Mouse (Mus musculus): ENCODE measurements at regions not wholly inside any gene's neighbourhood (a gene's known extent, or its start where the extent isn't known, plus 50 kb on each side); places are given as distances from the start of the nearest gene placed in this dataset.

DNA sequence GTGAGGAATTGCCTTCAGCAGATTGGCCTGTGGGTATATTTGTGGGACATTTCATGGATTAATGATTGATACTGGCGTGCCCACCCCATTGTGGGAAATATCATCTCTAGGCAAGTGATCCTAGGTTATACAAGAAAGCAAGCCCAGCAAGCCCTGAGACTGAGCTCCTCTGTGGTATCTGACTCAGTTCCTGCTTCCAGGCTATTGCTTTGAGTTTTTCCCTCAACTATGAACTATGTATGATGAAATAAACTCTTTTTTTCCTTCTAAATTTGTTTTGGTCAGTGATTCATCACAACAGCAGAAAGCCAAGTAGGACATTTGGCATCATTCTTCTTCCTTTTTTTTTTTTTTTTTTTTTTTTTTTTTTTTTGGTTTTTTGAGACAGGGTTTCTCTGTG is 119.8 kb downstream of the Tbr1 start:
- DNase-seq (ENCODE audit: low spot score in 2 of 2), result no peak

DNA sequence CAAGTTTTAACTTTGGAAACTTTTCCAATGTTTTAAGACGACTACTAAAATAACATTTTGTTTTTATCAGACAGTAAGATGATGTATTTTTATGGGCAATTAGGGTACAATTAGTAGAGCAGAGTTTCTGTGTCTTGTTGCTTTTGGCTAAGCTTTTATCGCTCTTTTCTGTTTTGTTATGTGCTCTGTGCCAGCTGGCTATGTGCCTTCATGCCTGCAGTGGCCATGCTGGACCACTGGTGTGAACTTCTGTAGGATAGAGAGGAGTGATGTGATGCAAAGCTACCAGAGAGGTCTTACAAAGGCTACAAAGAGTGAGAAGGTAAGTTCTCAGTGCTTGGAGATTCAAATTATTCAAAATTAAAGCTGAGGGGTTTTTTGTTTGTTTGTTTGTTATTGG is 108.0 kb upstream of the Slc4a10 start:
- DNase-seq (ENCODE audit: low spot score in 2 of 2), result no peak

DNA sequence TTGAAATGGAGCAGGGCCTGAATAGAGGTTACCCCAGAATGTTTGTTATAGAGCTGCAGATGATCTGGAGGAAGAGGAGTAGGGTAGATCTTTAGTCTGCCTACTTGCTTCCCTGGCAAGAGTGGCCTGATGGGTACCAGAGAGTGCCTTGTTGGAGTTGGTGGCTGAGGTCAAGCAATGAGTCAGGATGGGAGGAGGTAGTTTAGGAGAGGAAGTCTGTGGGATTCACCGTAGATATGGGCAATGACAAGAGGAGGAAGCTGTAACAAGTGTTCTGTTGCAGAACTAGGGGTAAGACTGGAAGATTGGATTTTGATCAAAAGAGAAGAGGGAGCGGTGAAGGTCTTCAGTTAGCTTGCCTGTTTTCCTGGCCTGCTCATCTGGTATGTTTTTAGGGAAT is 80.3 kb upstream of the Slc4a10 start:
- DNase-seq (ENCODE audit: low spot score in 2 of 2), result no peak

DNA sequence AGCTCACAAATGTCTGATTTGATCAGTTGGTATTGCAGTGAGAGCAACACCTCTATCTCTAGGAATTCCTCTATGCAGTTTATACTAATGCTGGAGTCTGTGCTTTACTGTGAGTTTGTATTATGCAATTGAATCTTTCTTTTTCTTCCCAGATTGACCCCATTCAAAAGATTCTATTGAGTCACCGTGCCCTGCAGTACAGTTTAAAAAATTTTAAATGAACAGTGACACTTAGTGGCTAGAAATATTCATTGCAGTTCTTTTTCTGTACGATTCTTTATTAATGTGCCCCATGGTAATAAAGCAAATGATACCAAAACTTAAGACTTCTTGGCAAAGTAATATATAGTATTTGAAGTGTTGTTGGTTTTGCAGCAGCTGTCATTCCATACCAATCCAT is 78.5 kb upstream of the Slc4a10 start:
- DNase-seq (ENCODE audit: low spot score in 2 of 2), result no peak

DNA sequence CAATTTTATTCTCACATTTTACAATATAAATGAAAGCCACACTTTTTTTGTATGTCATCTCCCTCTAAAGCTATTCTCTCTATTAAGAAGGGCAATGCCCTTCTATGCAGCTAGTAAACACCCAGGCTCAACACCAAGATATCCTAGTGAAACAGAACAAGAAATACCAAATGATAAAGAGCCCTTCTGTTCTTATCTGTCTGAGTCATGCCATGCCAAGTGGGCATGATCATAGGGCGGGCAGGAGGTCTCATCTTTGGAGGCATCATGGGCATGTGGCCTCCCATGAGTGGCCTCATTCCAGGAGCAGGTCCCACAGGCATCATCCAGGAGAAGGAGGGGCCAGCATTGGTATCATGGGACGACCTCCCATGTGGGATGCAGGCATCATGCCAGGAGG is 76.2 kb upstream of the Slc4a10 start:
- no peak for DNase-seq (ENCODE audit: low spot score in 2 of 2)

DNA sequence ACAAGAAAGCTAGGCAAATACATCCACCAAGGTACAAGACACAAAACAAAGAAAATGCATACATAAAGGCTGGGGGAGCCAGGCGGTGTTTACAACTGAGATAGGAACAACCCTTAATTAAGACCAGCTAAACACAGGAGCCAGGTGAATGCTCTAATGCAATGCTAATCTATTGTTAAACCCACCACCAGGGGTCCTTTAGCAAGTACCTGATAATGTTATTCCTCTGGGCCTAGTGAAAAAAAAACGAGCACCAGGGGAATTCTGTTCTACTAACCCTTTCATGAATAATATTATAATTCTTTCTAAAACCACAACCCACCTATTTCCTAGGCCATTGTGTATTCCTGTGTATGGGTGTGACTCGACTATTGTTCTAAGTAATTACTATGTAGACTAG is 61.5 kb upstream of the Slc4a10 start:
- no peak for DNase-seq (ENCODE audit: low spot score in 2 of 2)

DNA sequence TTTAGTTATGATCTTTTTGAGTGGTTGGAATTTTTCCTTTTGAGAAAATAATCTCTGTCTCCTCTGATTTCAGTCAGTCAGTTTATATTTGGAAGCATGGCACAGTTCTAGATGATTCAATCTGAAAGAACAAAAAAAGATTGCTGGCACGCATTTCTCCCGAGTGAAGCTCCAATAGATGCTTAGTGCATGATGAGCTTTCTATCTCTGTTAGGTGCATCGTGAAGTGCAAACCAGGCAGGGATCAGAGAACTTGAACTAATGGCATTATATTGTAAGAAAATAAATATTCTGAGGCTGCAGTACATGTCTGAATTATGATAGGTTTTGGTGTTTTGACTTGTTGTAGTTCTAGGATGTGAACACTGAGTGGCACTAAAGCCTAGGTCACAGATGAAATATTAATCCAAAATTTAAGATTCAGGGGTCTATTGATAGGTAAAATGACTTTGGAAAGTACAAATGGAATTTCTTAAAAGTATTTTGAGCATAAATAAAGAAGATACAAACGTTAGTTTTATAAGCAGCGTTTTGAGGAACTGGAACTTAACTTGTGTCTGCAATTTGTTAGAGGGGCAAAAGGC is 59.2 kb upstream of the Slc4a10 start:
- peak; percentile 38 to 65 for DNase-seq (ENCODE audit: low spot score in 2 of 2)
